Mouse (Mus musculus) hindbrain, postnatal 0 days (tissue): Measurements from ENCODE around the gene Myh14. TPM values are rescaled to one million over a fixed set of nuclear protein-coding genes. Genes with fewer than 3 reads are reported as not detected.

Experiments
- ATAC-seq: fragments of 200-750 bp; cut with Nextera tagmentation; 2 replicates; pipeline ENCODE4 v1.8.0; 2017; ENCODE audit warnings: mild to moderate bottlenecking, moderate TSS enrichment, moderate library complexity
- DNase-seq: peaks from one replicate; pipeline ENCODE4 v3.0.0-alpha.2; 2015; ENCODE audit warnings: low spot score
- H3K27ac ChIP-seq: fragments of 300-500 bp; sonication (generic); 2 replicates; pipeline ENCODE4 v1.5.1; 2014; ENCODE audit warnings: mild to moderate bottlenecking
- H3K27me3 ChIP-seq: fragments of 300-500 bp; sonication (generic); 2 replicates; pipeline ENCODE4 v1.6.1; 2014; ENCODE audit warnings: low read length, mixed read lengths; ENCODE audit not compliant: insufficient read depth
- H3K36me3 ChIP-seq: fragments of 300-500 bp; sonication (generic); 2 replicates; pipeline ENCODE4 v1.6.1; 2014; ENCODE audit warnings: low read length, mixed read lengths; ENCODE audit not compliant: insufficient read depth
- H3K4me1 ChIP-seq: fragments of 300-500 bp; sonication (generic); 2 replicates; pipeline ENCODE4 v1.6.1; 2014; ENCODE audit warnings: antibody characterized with exemption, low read length, mixed read lengths; ENCODE audit not compliant: insufficient read depth
- H3K4me2 ChIP-seq: fragments of 300-500 bp; sonication (generic); 2 replicates; pipeline ENCODE4 v1.6.1; 2014; ENCODE audit warnings: low read depth, mild to moderate bottlenecking, low read length, moderate library complexity, mixed read lengths
- H3K4me3 ChIP-seq: fragments of 300-500 bp; sonication (generic); 2 replicates; pipeline ENCODE4 v1.5.1; 2014; ENCODE audit warnings: low read length
- H3K9ac ChIP-seq: fragments of 300-500 bp; sonication (generic); replicated peaks from 2 replicates; pipeline ENCODE4 v1.6.1; 2014; ENCODE audit warnings: mild to moderate bottlenecking, low read length, moderate library complexity, mixed read lengths
- H3K9me3 ChIP-seq: fragments of 300-500 bp; sonication (generic); 2 replicates; pipeline ENCODE4 v1.6.1; 2016; ENCODE audit warnings: low read length, mixed read lengths
- CTCF ChIP-seq: IDR thresholded peaks from 2 replicates; pipeline ENCODE4 v1.5.1; 2016; ENCODE audit warnings: antibody characterized with exemption, control low read depth, low read depth
- WGBS: fragments of 180-500 bp; shearing (Covaris S2); extraction: QIAGEN DNeasy Blood & Tissue Kit; methylation state at CpG from one replicate; pipeline ENCODE4 v1.1.7; 2014; 5-methylcytosine and 5-hydroxymethylcytosine counted together
- polyA plus RNA-seq: library from polyadenylated mRNA; unstranded; fragments of >200 nt; fragmentation: Nextera tagmentation; extraction: Ambion mirVana; gene quantifications from 2 replicates; pipeline ENCODE4 v1.2.1, GENCODE M21; 2015
- total RNA-seq: library from RNA; depleted of rRNA; stranded (reverse); fragments of >200 nt; gene quantifications from 2 replicates; pipeline ENCODE4 v1.2.3, GENCODE M21; 2014

The Myh14 gene
- total and polyA plus RNA-seq, 2 experiments from 2014 or later, result 9.3 to 9.7 TPM

GRCm38 (mm10) chr7:44589149-44589548 is 81.5 kb downstream of the Myh14 start:
- no peaks in the 10 kb centered on the region for H3K27me3 ChIP-seq
- H3K4me3 ChIP-seq, result peak overlapping the region; percentile 73
- H3K9ac ChIP-seq, result peak overlapping the region; percentile 53
- peak; percentile 20; the same call in 1 of the 2 replicates for TF ChIP-seq CTCF
- H3K9me3 ChIP-seq, result no peaks in the 10 kb centered on the region
- ATAC-seq, result peak; percentile 13
- DNase-seq, result peak; percentile 88
- H3K4me1 ChIP-seq, result peaks cover 38% of the 10 kb centered on the region
- H3K4me2 ChIP-seq, result peak overlapping the region; percentile 89
- 0% methylated on average over 22 of the region's 33 CpGs for WGBS
- no peaks in the 10 kb centered on the region for H3K36me3 ChIP-seq
- H3K27ac ChIP-seq, result peak overlapping the region; percentile 54; the same call in 1 of the 2 replicates

- DNase-seq (no peak), ATAC-seq (no peak)
- H3K4me2 ChIP-seq, result peak overlapping the region; percentile 89
- TF ChIP-seq CTCF, result no peak
- no peaks in the 10 kb centered on the region for H3K27me3 ChIP-seq
- H3K9me3 ChIP-seq, result no peaks in the 10 kb centered on the region
- peaks cover 34% of the 10 kb centered on the region for H3K4me1 ChIP-seq
- 12% methylated on average over 12 of the region's 12 CpGs for WGBS
- H3K4me3 ChIP-seq, result peak overlapping the region; percentile 73
- H3K27ac ChIP-seq, result no peak overlapping the region
- no peaks in the 10 kb centered on the region for H3K36me3 ChIP-seq
- H3K9ac ChIP-seq, result peak overlapping the region; percentile 53; the same call in 1 of the 2 replicates
Observed at GRCm38 (mm10) chr7:44588338-44588737, 82.3 kb downstream of the Myh14 start.

GRCm38 (mm10) chr7:44587676-44588075 is 83.0 kb downstream of the Myh14 start:
- WGBS, result 36% methylated on average over 6 of the region's 6 CpGs
- Histone ChIP-seq H3K27me3 (no peaks in the 10 kb centered on the region), H3K36me3 (no peaks in the 10 kb centered on the region), H3K4me3 (peak overlapping the region; percentile 40), H3K4me2 (peak overlapping the region; percentile 89), H3K9ac (0 out of 2 replicates have a peak overlapping the region, but pooled peaks have one; percentile 39), H3K27ac (no peak overlapping the region), H3K9me3 (no peaks in the 10 kb centered on the region), H3K4me1 (peaks cover 29% of the 10 kb centered on the region)
- TF ChIP-seq CTCF, result no peak
- no peak for ATAC-seq
- DNase-seq, result no peak

GRCm38 (mm10) chr7:44586930-44587329 is 83.7 kb downstream of the Myh14 start:
- ATAC-seq, result peak; percentile 46; the same call in 1 of the 2 replicates
- peak overlapping the region; percentile 89 for H3K4me2 ChIP-seq
- H3K4me3 ChIP-seq, result peak overlapping the region; percentile 40
- peak overlapping the region; percentile 39; the same call in 1 of the 2 replicates for H3K9ac ChIP-seq
- WGBS, result 1% methylated on average over 18 of the region's 18 CpGs
- no peaks in the 10 kb centered on the region for H3K27me3 ChIP-seq
- H3K4me1 ChIP-seq, result peaks cover 25% of the 10 kb centered on the region
- peak; percentile 92 for DNase-seq
- H3K36me3 ChIP-seq, result no peaks in the 10 kb centered on the region
- H3K27ac ChIP-seq, result peak overlapping the region; percentile 64; the same call in 1 of the 2 replicates
- no peaks in the 10 kb centered on the region for H3K9me3 ChIP-seq
- TF ChIP-seq CTCF, result no peak

GRCm38 (mm10) chr7:44586518-44586917 is 84.1 kb downstream of the Myh14 start:
- peak overlapping the region; percentile 40 for H3K4me3 ChIP-seq
- H3K9ac ChIP-seq, result peak overlapping the region; percentile 39; the same call in 1 of the 2 replicates
- ATAC-seq (no peak), DNase-seq (peak; percentile 80)
- WGBS, result 11% methylated on average over 19 of the region's 19 CpGs
- no peaks in the 10 kb centered on the region for H3K27me3 ChIP-seq
- H3K27ac ChIP-seq, result peak overlapping the region; percentile 64; the same call in 1 of the 2 replicates
- H3K9me3 ChIP-seq, result no peaks in the 10 kb centered on the region
- TF ChIP-seq CTCF, result no peak
- H3K4me1 ChIP-seq, result peaks cover 21% of the 10 kb centered on the region
- peak overlapping the region; percentile 89 for H3K4me2 ChIP-seq
- no peaks in the 10 kb centered on the region for H3K36me3 ChIP-seq

GRCm38 (mm10) chr7:44585606-44586005 is 85.0 kb downstream of the Myh14 start:
- no peak for DNase-seq
- H3K36me3 ChIP-seq, result no peaks in the 10 kb centered on the region
- H3K27me3 ChIP-seq, result no peaks in the 10 kb centered on the region
- no peak overlapping the region for H3K27ac ChIP-seq
- WGBS, result 96% methylated on average over 6 of the region's 6 CpGs
- no peak overlapping the region for H3K4me2 ChIP-seq
- ATAC-seq, result no peak
- peaks cover 17% of the 10 kb centered on the region for H3K4me1 ChIP-seq
- H3K4me3 ChIP-seq, result no peak overlapping the region
- no peak for TF ChIP-seq CTCF
- no peaks in the 10 kb centered on the region for H3K9me3 ChIP-seq
- no peak overlapping the region for H3K9ac ChIP-seq

- Histone ChIP-seq H3K4me1 (peaks cover 17% of the 10 kb centered on the region), H3K36me3 (no peaks in the 10 kb centered on the region), H3K4me2 (no peak overlapping the region), H3K9ac (no peak overlapping the region), H3K27me3 (no peaks in the 10 kb centered on the region), H3K9me3 (no peaks in the 10 kb centered on the region), H3K27ac (no peak overlapping the region), H3K4me3 (no peak overlapping the region)
- TF ChIP-seq CTCF, result no peak
- ATAC-seq, result no peak
- DNase-seq, result no peak
- WGBS, result 88% methylated on average over 6 of the region's 6 CpGs
Observed at GRCm38 (mm10) chr7:44584921-44585320, 85.7 kb downstream of the Myh14 start.
